ENCODE assay signal across 8 mouse cellular contexts in genomic region chr6:128849902-128850301, GRCm38 (mm10). TPM values are rescaled to one million over a fixed set of nuclear protein-coding genes. Genes with fewer than 3 reads are reported as not detected.
A peak's percentile ranks its signal among the peaks of the same experiment; 100 is the strongest.
DNase-seq lines count a peak whose midpoint lies in the region; ATAC-seq and TF ChIP-seq lines count a peak whose summit lies in the region.

No protein-coding gene starts in this region.

- peaks cover 3% of the 10 kb centered on the region; the same call in 1 of the 2 replicates for H3K36me3 ChIP-seq in spleen, adult 2 months (ENCODE audit: control insufficient read depth, insufficient read depth, low read length)
- H3K36me3 ChIP-seq in macrophage (ENCODE audit: inconsistent target): no peaks in the 10 kb centered on the region

- no peak overlapping the region for H3K27ac ChIP-seq in spleen, adult 2 months (ENCODE audit: insufficient read depth, low read length)
- H3K27ac ChIP-seq in macrophage: peak overlapping the region; percentile 80

- peak; percentile 56 for ATAC-seq in inflammation-experienced regulatory T-cells, adult 6 months

- H3K27me3 ChIP-seq in spleen, adult 2 months (ENCODE audit: control insufficient read depth, insufficient read depth, low read length): no peaks in the 10 kb centered on the region

- H3K4me1 ChIP-seq in spleen, adult 2 months (ENCODE audit: control insufficient read depth, insufficient read depth, insufficient read length): peaks cover 21% of the 10 kb centered on the region; the same call in 1 of the 2 replicates

- peak; percentile 54; the same call in 1 of the 2 replicates for TF ChIP-seq CTCF in spleen, adult 2 months (IDR thresholded peaks at IDR 0.05; ENCODE audit: extremely low read depth, insufficient read depth, insufficient read length, insufficient replicate concordance)

- peak; percentile 41 for DNase-seq in gastrocnemius, postnatal 10 days
- DNase-seq in gastrocnemius, adult 18-20 months (ENCODE audit: low spot score): no peak
- peak in 1 of 2 experiments; percentile 41 for DNase-seq in spleen, adult 2 months (ENCODE audit: low read depth in 1 of 2, low spot score in 2 of 2)
- DNase-seq in spleen, adult 12 weeks (ENCODE audit: low spot score): no peak
- peak; percentile 31 to 59 for DNase-seq in cerebellum, postnatal 25 days
- no peak for DNase-seq in spleen, adult 18-20 months

- 66% methylated on average over 2 of the region's 2 CpGs for WGBS in spleen, adult 2 months
- 38% methylated on average over 2 of the region's 2 CpGs for WGBS in macrophage (ENCODE audit: missing documents)

- TF ChIP-seq POLR2A in spleen, adult 2 months (IDR thresholded peaks at IDR 0.05; ENCODE audit: low read depth, low read length): no peak

- no peak overlapping the region for H3K4me3 ChIP-seq in spleen, adult 2 months (ENCODE audit: extremely low read depth, insufficient read depth, insufficient read length)
- no peak overlapping the region for H3K4me3 ChIP-seq in macrophage (ENCODE audit: inconsistent target)

- no peaks in the 10 kb centered on the region; the same call in 1 of the 2 replicates for H3K79me2 ChIP-seq in macrophage (ENCODE audit: inconsistent target)

RNA-seq across cellular contexts. Expression of gene Klrb1b, which starts 23.8 kb away (rescaled TPM):
- total RNA-seq in gastrocnemius, postnatal 10 days (2021): not detected
- not detected for total RNA-seq in gastrocnemius, adult 18-20 months (2021)
- polyA plus RNA-seq in spleen, adult 2 months (2012; rRNA removed): 0.62 and 1.7 TPM in 2 replicates
- polyA plus RNA-seq in inflammation-experienced regulatory T-cells, adult 6 months (2017; shearing (Covaris generic)): under 1 TPM in 1 of 3 experiments, not detected in 2; 0.79 TPM
- total RNA-seq in macrophage (2018; cell fraction: chromatin; rRNA removed): not detected
- total RNA-seq in macrophage (2018; cell fraction: cytosol; rRNA removed): under 1 TPM in 3 of 26 experiments, not detected in 23; 0.05 to 0.19 (median 0.05) TPM
- not detected for total RNA-seq in macrophage (2018; cell fraction: nucleus; rRNA removed)
- 0.24 TPM in 1 of 3 replicates, not detected in the others for polyA plus RNA-seq in macrophage (2018)

RNA-seq across cellular contexts. Expression of gene Gm44511, which starts 23.8 kb away (rescaled TPM):
- not detected for total RNA-seq in gastrocnemius, postnatal 10 days (2021)
- total RNA-seq in gastrocnemius, adult 18-20 months (2021): not detected
- polyA plus RNA-seq in spleen, adult 2 months (2012; rRNA removed): 0.23 and 0.53 TPM in 2 replicates
- not detected for polyA plus RNA-seq in inflammation-experienced regulatory T-cells, adult 6 months (2017; shearing (Covaris generic))
- not detected for total RNA-seq in macrophage (2018; cell fraction: chromatin; rRNA removed)
- not detected for total RNA-seq in macrophage (2018; cell fraction: cytosol; rRNA removed)
- total RNA-seq in macrophage (2018; cell fraction: nucleus; rRNA removed): 1 to 10 TPM in 1 of 26 experiments, not detected in 25; 1.8 TPM
- not detected in 3 replicates for polyA plus RNA-seq in macrophage (2018)

RNA-seq across cellular contexts. Expression of gene Clec2i, which starts 37.5 kb away (rescaled TPM):
- total RNA-seq in gastrocnemius, postnatal 10 days (2021): under 1 TPM in 1 of 2 experiments, not detected in 1; 0.16 TPM
- not detected for total RNA-seq in gastrocnemius, adult 18-20 months (2021)
- polyA plus RNA-seq in spleen, adult 2 months (2012; rRNA removed): 5.0 and 9.6 TPM in 2 replicates
- polyA plus RNA-seq in inflammation-experienced regulatory T-cells, adult 6 months (2017; shearing (Covaris generic)): 10 to 100 TPM; 70.5 to 91.7 (median 73.9) TPM
- 1 to 10 TPM in 22 of 26 experiments, under 1 TPM in 4; 0.40 to 9.4 (median 3.6) TPM for total RNA-seq in macrophage (2018; cell fraction: chromatin; rRNA removed)
- 1 to 10 TPM; 1.3 to 8.4 (median 5.8) TPM for total RNA-seq in macrophage (2018; cell fraction: cytosol; rRNA removed)
- 10 to 100 TPM in 9 of 26 experiments, 1 to 10 TPM in 16, under 1 TPM in 1; 0.79 to 19.6 (median 7.8) TPM for total RNA-seq in macrophage (2018; cell fraction: nucleus; rRNA removed)
- polyA plus RNA-seq in macrophage (2018): 4.1 to 7.2 TPM (median 5.9 TPM) in 3 replicates

RNA-seq across cellular contexts. Expression of gene BC035044, which starts 41.0 kb away (rescaled TPM):
- total RNA-seq in gastrocnemius, postnatal 10 days (2021): under 1 TPM; 0.14 to 0.54 TPM
- not detected for total RNA-seq in gastrocnemius, adult 18-20 months (2021)
- 16.3 and 22.9 TPM in 2 replicates for polyA plus RNA-seq in spleen, adult 2 months (2012; rRNA removed)
- polyA plus RNA-seq in inflammation-experienced regulatory T-cells, adult 6 months (2017; shearing (Covaris generic)): 1 to 10 TPM; 4.6 to 6.7 (median 5.6) TPM
- total RNA-seq in macrophage (2018; cell fraction: chromatin; rRNA removed): 10 to 100 TPM in 1 of 26 experiments, 1 to 10 TPM in 13, under 1 TPM in 6, not detected in 6; 0.52 to 10.2 (median 1.8) TPM
- 1 to 10 TPM in 16 of 26 experiments, under 1 TPM in 10; 0.56 to 3.7 (median 1.2) TPM for total RNA-seq in macrophage (2018; cell fraction: cytosol; rRNA removed)
- 1 to 10 TPM in 20 of 26 experiments, under 1 TPM in 4, not detected in 2; 0.40 to 7.4 (median 2.0) TPM for total RNA-seq in macrophage (2018; cell fraction: nucleus; rRNA removed)
- 0.64 to 4.3 TPM (median 0.99 TPM) in 3 replicates for polyA plus RNA-seq in macrophage (2018)

Comparison
In these comparisons a context has a peak if more than half of its experiments do, and no peak if none do; other contexts are left out.
1. DNase-seq: peak in gastrocnemius, postnatal 10 days (single experiment) and cerebellum, postnatal 25 days (2 of 2); none in gastrocnemius, adult 18-20 months (single experiment), spleen, adult 12 weeks (single experiment) and spleen, adult 18-20 months (0 of 2).